Mouse (Mus musculus): ENCODE data around the gene 0610040J01Rik. TPM values are rescaled to one million over a fixed set of nuclear protein-coding genes. Genes with fewer than 3 reads are reported as not detected.

The 0610040J01Rik gene
- polyA plus RNA-seq, 1 experiment from 2014 or later: 53.4 TPM

GRCm38 (mm10) chr5:63918201-63918600 lies 106.0 kb downstream of the 0610040J01Rik start:
- no peak overlapping the region for H3K9ac ChIP-seq (ENCODE audit: low read depth, low read length)
- no peaks in the 10 kb centered on the region for H3K9me3 ChIP-seq (replicated peaks; ENCODE audit: low read length)
- H3K36me3 ChIP-seq (ENCODE audit: insufficient read depth, low read length): peaks cover 3% of the 10 kb centered on the region; the same call in 1 of the 2 replicates
- no peaks in the 10 kb centered on the region; the same call in 1 of the 2 replicates for H3K4me1 ChIP-seq (replicated peaks; ENCODE audit: insufficient read depth, low read length)
- no peak overlapping the region for H3K4me3 ChIP-seq (replicated peaks; ENCODE audit: low read depth, low read length)
- no peak overlapping the region for H3K4me2 ChIP-seq (ENCODE audit: low read length)
- TF ChIP-seq CTCF (IDR thresholded peaks at IDR 0.05; ENCODE audit: low read depth): no peak
- 49% methylated on average over 4 of the region's 4 CpGs for WGBS
- no peak overlapping the region for H3K27ac ChIP-seq
- no peaks in the 10 kb centered on the region for H3K27me3 ChIP-seq (ENCODE audit: insufficient read depth, low read length)
- DNase-seq (ENCODE audit: low spot score) (peak; percentile 48), ATAC-seq (replicated peaks; ENCODE audit: low FRiP score, low read depth) (peak; percentile 68)

DNA sequence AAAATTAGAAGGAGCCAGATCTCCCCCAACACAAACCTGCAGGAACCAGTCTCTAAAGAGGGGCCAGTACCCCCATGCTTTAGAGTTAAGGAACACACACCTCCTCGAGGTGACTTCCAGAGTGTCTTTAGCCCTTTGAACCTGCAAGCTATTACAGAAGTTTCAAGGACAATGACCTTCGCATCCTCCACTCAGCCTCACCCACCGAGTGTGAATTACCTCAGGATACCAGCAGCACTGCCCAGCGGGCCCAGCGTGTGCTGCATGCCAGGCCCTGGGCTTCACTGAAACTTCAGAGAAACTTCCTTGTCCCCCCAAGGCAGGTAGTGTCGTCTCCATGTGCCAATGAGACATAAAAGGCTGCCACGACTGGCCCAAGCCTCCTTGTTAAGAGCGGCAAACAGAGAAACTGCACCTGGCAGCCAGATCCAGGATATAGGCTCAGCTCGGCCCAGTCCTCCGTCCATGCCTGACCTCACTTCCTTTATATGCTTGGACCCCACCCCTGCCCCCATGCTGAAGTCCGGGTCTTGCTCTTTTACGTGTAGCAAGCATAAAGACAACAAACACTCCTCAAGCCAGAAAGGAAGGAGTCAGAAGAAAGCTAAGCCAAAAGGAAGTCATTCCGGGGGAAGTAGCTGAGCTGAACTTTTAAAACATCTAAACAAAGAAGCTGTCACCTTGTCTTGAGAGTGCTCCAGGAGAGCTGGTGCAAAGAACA lies 111.3 kb downstream of the 0610040J01Rik start:
- no peaks in the 10 kb centered on the region; the same call in 1 of the 2 replicates for H3K4me1 ChIP-seq (replicated peaks; ENCODE audit: insufficient read depth, low read length)
- no peak for ATAC-seq (replicated peaks; ENCODE audit: low FRiP score, low read depth)
- 59% methylated on average over 13 of the region's 13 CpGs for whole genome bisulfite sequencing
- H3K36me3 ChIP-seq (ENCODE audit: insufficient read depth, low read length): peaks cover 20% of the 10 kb centered on the region; the same call in 1 of the 2 replicates
- no peak for TF ChIP-seq CTCF (IDR thresholded peaks at IDR 0.05; ENCODE audit: low read depth)
- no peak overlapping the region for H3K9ac ChIP-seq (ENCODE audit: low read depth, low read length)
- no peak overlapping the region for H3K4me3 ChIP-seq (replicated peaks; ENCODE audit: low read depth, low read length)
- H3K27ac ChIP-seq: no peak overlapping the region
- H3K9me3 ChIP-seq (replicated peaks; ENCODE audit: low read length): no peaks in the 10 kb centered on the region
- H3K4me2 ChIP-seq (ENCODE audit: low read length): no peak overlapping the region
- DNase-seq (ENCODE audit: low spot score): no peak
- H3K27me3 ChIP-seq (ENCODE audit: insufficient read depth, low read length): no peaks in the 10 kb centered on the region

- no peak for TF ChIP-seq CTCF (IDR thresholded peaks at IDR 0.05; ENCODE audit: low read depth)
- 92% methylated on average over 14 of the region's 14 CpGs for WGBS
- ATAC-seq (replicated peaks; ENCODE audit: low FRiP score, low read depth): no peak
- no peak for DNase-seq (ENCODE audit: low spot score)
- H3K4me1 ChIP-seq (replicated peaks; ENCODE audit: insufficient read depth, low read length): no peaks in the 10 kb centered on the region
- no peak overlapping the region for H3K4me3 ChIP-seq (replicated peaks; ENCODE audit: low read depth, low read length)
- H3K36me3 ChIP-seq (ENCODE audit: insufficient read depth, low read length): peaks cover 20% of the 10 kb centered on the region; the same call in 1 of the 2 replicates
- no peak overlapping the region for H3K27ac ChIP-seq
- H3K9me3 ChIP-seq (replicated peaks; ENCODE audit: low read length): no peaks in the 10 kb centered on the region
- no peak overlapping the region for H3K4me2 ChIP-seq (ENCODE audit: low read length)
- no peaks in the 10 kb centered on the region for H3K27me3 ChIP-seq (ENCODE audit: insufficient read depth, low read length)
- H3K9ac ChIP-seq (ENCODE audit: low read depth, low read length): no peak overlapping the region
Observed at GRCm38 (mm10) chr5:63925035-63925628, 113.0 kb downstream of the 0610040J01Rik start.

GRCm38 (mm10) chr5:63930824-63931358 lies 118.7 kb downstream of the 0610040J01Rik start:
- Histone ChIP-seq H3K36me3 (ENCODE audit: insufficient read depth, low read length) (peaks cover 14% of the 10 kb centered on the region; the same call in 1 of the 2 replicates), H3K9ac (ENCODE audit: low read depth, low read length) (no peak overlapping the region), H3K27ac (no peak overlapping the region), H3K4me1 (replicated peaks; ENCODE audit: insufficient read depth, low read length) (0 out of 2 replicates have a peak, but pooled peaks cover 5% of the 10 kb centered on the region), H3K9me3 (replicated peaks; ENCODE audit: low read length) (no peaks in the 10 kb centered on the region), H3K27me3 (ENCODE audit: insufficient read depth, low read length) (no peaks in the 10 kb centered on the region), H3K4me2 (ENCODE audit: low read length) (no peak overlapping the region), H3K4me3 (replicated peaks; ENCODE audit: low read depth, low read length) (no peak overlapping the region)
- ATAC-seq (replicated peaks; ENCODE audit: low FRiP score, low read depth): 0 out of 2 replicates have a peak, but pooled peaks have one; percentile 31
- DNase-seq (ENCODE audit: low spot score): no peak
- 50% methylated on average over 4 of the region's 4 CpGs for WGBS
- no peak for TF ChIP-seq CTCF (IDR thresholded peaks at IDR 0.05; ENCODE audit: low read depth)

DNA sequence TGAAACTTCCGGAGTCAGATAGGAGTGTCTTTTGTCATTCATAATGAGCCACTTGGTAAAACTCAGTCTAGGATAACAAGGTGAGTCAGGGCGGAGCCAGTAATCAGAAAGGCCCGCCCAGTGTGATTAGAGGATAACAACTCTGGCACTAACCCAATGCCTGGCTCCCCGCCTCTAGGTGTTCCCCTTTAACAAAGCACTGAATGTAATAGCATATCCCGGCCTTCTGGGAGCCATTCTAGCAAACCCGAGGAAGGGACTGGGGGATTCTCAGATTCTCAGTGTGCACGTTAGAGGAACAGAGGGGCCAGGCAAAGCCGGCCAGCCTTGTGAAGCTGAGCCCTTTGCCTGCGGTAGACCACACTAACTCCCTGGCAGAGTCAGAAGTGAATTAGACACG lies 120.7 kb downstream of the 0610040J01Rik start:
- H3K27ac ChIP-seq: no peak overlapping the region
- 40% methylated on average over 10 of the region's 10 CpGs for WGBS
- no peak overlapping the region for H3K4me3 ChIP-seq (replicated peaks; ENCODE audit: low read depth, low read length)
- ATAC-seq (replicated peaks; ENCODE audit: low FRiP score, low read depth): no peak
- H3K27me3 ChIP-seq (ENCODE audit: insufficient read depth, low read length): no peaks in the 10 kb centered on the region
- no peak overlapping the region for H3K9ac ChIP-seq (ENCODE audit: low read depth, low read length)
- no peak for DNase-seq (ENCODE audit: low spot score)
- no peak overlapping the region for H3K4me2 ChIP-seq (ENCODE audit: low read length)
- peaks cover 12% of the 10 kb centered on the region; the same call in 1 of the 2 replicates for H3K4me1 ChIP-seq (replicated peaks; ENCODE audit: insufficient read depth, low read length)
- no peak for TF ChIP-seq CTCF (IDR thresholded peaks at IDR 0.05; ENCODE audit: low read depth)
- H3K9me3 ChIP-seq (replicated peaks; ENCODE audit: low read length): no peaks in the 10 kb centered on the region
- 0 out of 2 replicates have a peak, but pooled peaks cover 3% of the 10 kb centered on the region for H3K36me3 ChIP-seq (ENCODE audit: insufficient read depth, low read length)

- Histone ChIP-seq H3K4me2 (ENCODE audit: low read length) (no peak overlapping the region), H3K36me3 (ENCODE audit: insufficient read depth, low read length) (0 out of 2 replicates have a peak, but pooled peaks cover 3% of the 10 kb centered on the region), H3K27ac (no peak overlapping the region), H3K4me3 (replicated peaks; ENCODE audit: low read depth, low read length) (no peak overlapping the region), H3K4me1 (replicated peaks; ENCODE audit: insufficient read depth, low read length) (peaks cover 12% of the 10 kb centered on the region), H3K9ac (ENCODE audit: low read depth, low read length) (no peak overlapping the region), H3K27me3 (ENCODE audit: insufficient read depth, low read length) (no peaks in the 10 kb centered on the region), H3K9me3 (replicated peaks; ENCODE audit: low read length) (no peaks in the 10 kb centered on the region)
- DNase-seq (ENCODE audit: low spot score) (no peak), ATAC-seq (replicated peaks; ENCODE audit: low FRiP score, low read depth) (no peak)
- 85% methylated on average over 6 of the region's 6 CpGs for WGBS
- TF ChIP-seq CTCF (IDR thresholded peaks at IDR 0.05; ENCODE audit: low read depth): no peak
Observed at GRCm38 (mm10) chr5:63935581-63935980, 123.4 kb downstream of the 0610040J01Rik start.

All from kidney, postnatal 0 days (tissue).